Mouse (Mus musculus): ENCODE results near the gene Pde7b.

DNA sequence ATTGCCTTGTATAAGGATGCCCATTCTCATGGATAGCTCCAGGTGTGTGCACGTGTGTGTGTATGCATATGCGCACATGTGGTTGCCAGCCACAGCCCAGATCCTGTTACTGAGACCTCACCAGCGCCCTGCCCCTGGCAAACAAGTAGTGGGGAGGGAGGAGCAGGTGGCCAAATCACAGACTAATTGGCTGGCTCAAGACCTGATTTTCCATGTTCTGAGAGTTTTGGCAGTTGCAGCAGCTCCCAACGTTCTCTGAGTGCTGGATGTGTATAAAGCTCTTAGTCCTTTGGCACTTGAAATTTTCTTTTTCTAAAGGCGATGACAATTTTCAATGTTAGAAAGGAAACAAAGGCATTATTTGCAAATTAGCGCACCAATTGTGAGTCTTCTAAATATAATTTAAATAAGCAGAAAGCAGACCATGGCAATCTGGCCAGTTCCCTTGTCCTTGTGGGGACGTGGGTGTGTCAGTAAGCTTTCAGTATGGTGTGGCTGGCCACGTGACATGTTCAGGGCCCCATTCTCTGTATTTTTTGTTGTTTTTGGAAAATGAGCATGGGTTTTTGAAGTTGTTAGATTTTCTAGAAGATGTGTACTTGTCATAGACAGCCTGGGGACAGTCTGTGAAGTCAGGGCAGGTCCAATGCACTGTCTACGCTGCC is 345.7 kb downstream of the Pde7b start:
- TF ChIP-seq CTCF (IDR thresholded peaks at IDR 0.05): no peak
- TF ChIP-seq EP300 (IDR thresholded peaks at IDR 0.05): no peak
